Comparison of ENCODE assay signal across 9 mouse cellular contexts in genomic region chr5:124000824-124001223, GRCm38 (mm10). TPM values are rescaled to one million over a fixed set of nuclear protein-coding genes. Genes with fewer than 3 reads are reported as not detected.
A peak's percentile ranks its signal among the peaks of the same experiment; 100 is the strongest.
DNase-seq lines count a peak whose midpoint lies in the region; ATAC-seq and TF ChIP-seq lines count a peak whose summit lies in the region.
"Had no signal": no experiment of that assay in that cellular context is flagged by ENCODE, and none has a peak within 500 bp of the region (broad histone marks: within the 10 kb centered on the region; RNA-seq: fewer than 3 reads in every experiment).

No protein-coding gene starts in this region.

- no peak overlapping the region for H3K27ac ChIP-seq in embryonic facial prominence, embryonic 12.5 days
- H3K27ac ChIP-seq in kidney, adult 2 months (ENCODE audit: insufficient read depth, low read depth, low read length), result no peak overlapping the region
- no peak overlapping the region for H3K27ac ChIP-seq in limb, embryonic 11.5 days (replicated peaks; ENCODE audit: low read depth, low read length)
- H3K27ac ChIP-seq in midbrain, embryonic 14.5 days (replicated peaks; ENCODE audit: low read depth, low read length), result no peak overlapping the region

- no peak overlapping the region for H3K4me2 ChIP-seq in embryonic facial prominence, embryonic 12.5 days (replicated peaks)
- no peak overlapping the region for H3K4me2 ChIP-seq in limb, embryonic 11.5 days (ENCODE audit: low read depth, severe bottlenecking)
- no peak overlapping the region for H3K4me2 ChIP-seq in midbrain, embryonic 14.5 days (ENCODE audit: low read length)

- peak; percentile 99; the same call in 1 of the 2 replicates for TF ChIP-seq CTCF in kidney, adult 2 months (conservative IDR thresholded peaks at IDR 0.05; ENCODE audit: insufficient read depth, insufficient read length, low read depth, low read length)

- H3K36me3 ChIP-seq in embryonic facial prominence, embryonic 12.5 days, result peaks cover 16% of the 10 kb centered on the region
- H3K36me3 ChIP-seq in kidney, adult 2 months (ENCODE audit: control insufficient read depth, insufficient read depth, low read length), result no peaks in the 10 kb centered on the region
- H3K36me3 ChIP-seq in limb, embryonic 11.5 days (ENCODE audit: control insufficient read depth, insufficient read depth, low read length), result peaks cover 8% of the 10 kb centered on the region; the same call in 1 of the 2 replicates
- peaks cover 38% of the 10 kb centered on the region for H3K36me3 ChIP-seq in midbrain, embryonic 14.5 days (ENCODE audit: control insufficient read depth, insufficient read depth, low read length)

- H3K9ac ChIP-seq in embryonic facial prominence, embryonic 12.5 days, result no peak overlapping the region
- no peak overlapping the region; the same call in 1 of the 2 replicates for H3K9ac ChIP-seq in limb, embryonic 11.5 days (ENCODE audit: low read length)
- H3K9ac ChIP-seq in midbrain, embryonic 14.5 days (replicated peaks; ENCODE audit: low read length), result no peak overlapping the region

- no peaks in the 10 kb centered on the region for H3K27me3 ChIP-seq in embryonic facial prominence, embryonic 12.5 days
- H3K27me3 ChIP-seq in kidney, adult 2 months (replicated peaks; ENCODE audit: control insufficient read depth, insufficient read depth, low read length), result no peaks in the 10 kb centered on the region
- H3K27me3 ChIP-seq in limb, embryonic 11.5 days (ENCODE audit: control insufficient read depth, insufficient read depth, low read length), result no peaks in the 10 kb centered on the region
- H3K27me3 ChIP-seq in midbrain, embryonic 14.5 days (ENCODE audit: control insufficient read depth, insufficient read depth, low read length), result no peaks in the 10 kb centered on the region
- H3K27me3 ChIP-seq: Patski had no signal

- no peak overlapping the region for H3K4me3 ChIP-seq in embryonic facial prominence, embryonic 12.5 days
- H3K4me3 ChIP-seq in kidney, adult 2 months (ENCODE audit: insufficient read depth, low read depth, low read length), result no peak overlapping the region
- H3K4me3 ChIP-seq in limb, embryonic 11.5 days (ENCODE audit: low read depth, low read length), result no peak overlapping the region
- no peak overlapping the region for H3K4me3 ChIP-seq in midbrain, embryonic 14.5 days (replicated peaks; ENCODE audit: low read depth, low read length)

- peak; percentile 66 for ATAC-seq in embryonic facial prominence, embryonic 12.5 days (ENCODE audit: insufficient number of reproducible peaks, insufficient read depth, low FRiP score, low TSS enrichment)
- ATAC-seq in limb, embryonic 11.5 days (ENCODE audit: insufficient number of reproducible peaks, low FRiP score, low TSS enrichment, low read depth), result peak; percentile 24; the same call in 1 of the 2 replicates
- peak; percentile 71 for ATAC-seq in midbrain, embryonic 14.5 days (ENCODE audit: low FRiP score, low TSS enrichment)
- ATAC-seq: Patski had no signal

- H3K9me3 ChIP-seq in embryonic facial prominence, embryonic 12.5 days, result no peaks in the 10 kb centered on the region
- H3K9me3 ChIP-seq in limb, embryonic 11.5 days (ENCODE audit: control insufficient read depth, low read length), result no peaks in the 10 kb centered on the region
- no peaks in the 10 kb centered on the region for H3K9me3 ChIP-seq in midbrain, embryonic 14.5 days (ENCODE audit: control insufficient read depth, low read length)

- 10% methylated on average over 7 of the region's 7 CpGs for WGBS in embryonic facial prominence, embryonic 12.5 days
- 9% methylated on average over 7 of the region's 7 CpGs for WGBS in kidney, adult 2 months
- WGBS in limb, embryonic 11.5 days, result 17% methylated on average over 7 of the region's 7 CpGs
- 14% methylated on average over 7 of the region's 7 CpGs for WGBS in midbrain, embryonic 14.5 days

- peaks cover 2% of the 10 kb centered on the region; the same call in 1 of the 2 replicates for H3K4me1 ChIP-seq in embryonic facial prominence, embryonic 12.5 days
- peaks cover 9% of the 10 kb centered on the region for H3K4me1 ChIP-seq in kidney, adult 2 months (ENCODE audit: control insufficient read depth, insufficient read depth, low read length)
- H3K4me1 ChIP-seq in limb, embryonic 11.5 days (ENCODE audit: control insufficient read depth, insufficient read depth, low read length), result no peaks in the 10 kb centered on the region
- 0 out of 2 replicates have a peak, but pooled peaks cover 3% of the 10 kb centered on the region for H3K4me1 ChIP-seq in midbrain, embryonic 14.5 days (ENCODE audit: control insufficient read depth, insufficient read depth, low read length)

- DNase-seq in 3134 (ENCODE audit: extremely low read depth, insufficient read length, low spot score), result peak; percentile 72
- peak; percentile 93 for DNase-seq in adrenal gland, postnatal 14 days
- peak; percentile 91 for DNase-seq in heart, adult 8-10 months (ENCODE audit: low spot score)
- peak; percentile 91 for DNase-seq in kidney, adult 2 months
- DNase-seq in limb, embryonic 11.5 days (ENCODE audit: low spot score), result peak; percentile 94
- DNase-seq in midbrain, embryonic 14.5 days, result peak; percentile 97
- peak; percentile 77 for DNase-seq in spleen, adult 12 weeks (ENCODE audit: low spot score)

- no peak for TF ChIP-seq POLR2A in kidney, adult 2 months (IDR thresholded peaks at IDR 0.05; ENCODE audit: low read depth, low read length)

RNA-seq across cellular contexts. Expression of gene Hip1r, which starts 27.4 kb away (rescaled TPM):
- total RNA-seq in adrenal gland, postnatal 14 days (2021), result 18.0 and 26.6 TPM in 2 replicates
- polyA plus RNA-seq in embryonic facial prominence, embryonic 12.5 days (2016; fragmentation: Nextera tagmentation; extraction: Ambion mirVana), result 10.0 and 11.4 TPM in 2 replicates
- total RNA-seq in heart, adult 8-10 months (2022), result 10 to 100 TPM; 11.5 to 15.5 (median 13.7) TPM
- 18.3 and 19.2 TPM in 2 replicates for polyA plus RNA-seq in kidney, adult 2 months (2012; rRNA removed)
- polyA plus RNA-seq in limb, embryonic 11.5 days (2014; fragmentation: Nextera tagmentation; extraction: Ambion mirVana), result 3.8 and 4.2 TPM in 2 replicates
- polyA plus RNA-seq in midbrain, embryonic 14.5 days (2014; fragmentation: Nextera tagmentation; extraction: Ambion mirVana), result 22.5 and 24.7 TPM in 2 replicates

RNA-seq across cellular contexts. Expression of gene Vps37b, which starts 31.2 kb away (rescaled TPM):
- 65.2 and 85.1 TPM in 2 replicates for total RNA-seq in adrenal gland, postnatal 14 days (2021)
- polyA plus RNA-seq in embryonic facial prominence, embryonic 12.5 days (2016; fragmentation: Nextera tagmentation; extraction: Ambion mirVana), result 42.5 and 42.8 TPM in 2 replicates
- 10 to 100 TPM; 13.7 to 24.0 (median 16.5) TPM for total RNA-seq in heart, adult 8-10 months (2022)
- 22.6 and 24.1 TPM in 2 replicates for polyA plus RNA-seq in kidney, adult 2 months (2012; rRNA removed)
- polyA plus RNA-seq in limb, embryonic 11.5 days (2014; fragmentation: Nextera tagmentation; extraction: Ambion mirVana), result 32.8 and 33.0 TPM in 2 replicates
- 58.0 and 72.4 TPM in 2 replicates for polyA plus RNA-seq in midbrain, embryonic 14.5 days (2014; fragmentation: Nextera tagmentation; extraction: Ambion mirVana)
